In the genomic region with DNA sequence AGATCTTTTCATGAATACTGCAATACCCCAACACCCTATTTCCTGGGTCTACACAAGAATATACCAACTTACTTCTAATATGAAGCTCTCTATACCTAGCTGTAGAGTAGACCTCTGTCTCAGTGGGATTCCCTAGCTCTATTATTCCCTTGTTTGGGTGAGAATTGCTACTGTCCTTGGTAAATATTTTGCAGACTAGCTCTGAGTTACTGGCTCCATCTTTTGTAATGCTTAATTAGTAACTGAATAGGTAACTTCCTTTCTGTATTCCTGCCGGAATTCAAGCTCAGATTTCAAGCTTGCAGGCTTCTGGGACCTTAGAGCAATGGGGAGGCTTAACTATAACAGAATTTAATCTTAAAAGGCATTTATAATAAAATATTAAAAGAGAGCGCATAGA, we compare ENCODE assay signal across 8 mouse cellular contexts. TPM values are rescaled to one million over a fixed set of nuclear protein-coding genes. Genes with fewer than 3 reads are reported as not detected.
DNase-seq lines count a peak whose midpoint lies in the region; ATAC-seq and TF ChIP-seq lines count a peak whose summit lies in the region.
"Not testable (repeated sequence)": the region's sequence is repeated elsewhere in the genome, so short reads cannot be mapped to it uniquely, and the experiment has no call there.
"Had no signal": no experiment of that assay in that cellular context is flagged by ENCODE, and none has a peak within 500 bp of the region (broad histone marks: within the 10 kb centered on the region; RNA-seq: fewer than 3 reads in every experiment).

No protein-coding gene starts in this region.

- not testable (repeated sequence) for H3K27me3 ChIP-seq in ES-Bruce4 (ENCODE audit: control insufficient read depth, insufficient read depth, low read length, poor library complexity, severe bottlenecking); hindbrain, embryonic 13.5 days; kidney, embryonic 16.5 days (ENCODE audit: insufficient read depth, low read length)

- not testable (repeated sequence) for TF ChIP-seq EP300 in ES-Bruce4 (IDR thresholded peaks at IDR 0.05; ENCODE audit: insufficient read depth, low read depth, low read length)

- H3K27ac ChIP-seq in ES-Bruce4 (ENCODE audit: insufficient read depth, low read length): peak overlapping the region; percentile 99
- H3K27ac ChIP-seq in hindbrain, embryonic 13.5 days: 0 out of 2 replicates have a peak overlapping the region, but pooled peaks have one; percentile 12
- H3K27ac ChIP-seq in kidney, embryonic 16.5 days (ENCODE audit: low read length): peak overlapping the region; percentile 28; the same call in 1 of the 2 replicates

- H3K9ac ChIP-seq in ES-Bruce4 (ENCODE audit: low read depth, poor library complexity, severe bottlenecking); hindbrain, embryonic 13.5 days; kidney, embryonic 16.5 days (replicated peaks; ENCODE audit: low read length): not testable (repeated sequence)

- not testable (repeated sequence) for TF ChIP-seq POLR2A in ES-Bruce4 (IDR thresholded peaks at IDR 0.05; ENCODE audit: insufficient read depth, low read length)

- not testable (repeated sequence) for ATAC-seq in hindbrain, embryonic 13.5 days (ENCODE audit: low FRiP score); kidney, embryonic 16.5 days (ENCODE audit: low FRiP score, low TSS enrichment)

- not testable (repeated sequence) for H3K36me3 ChIP-seq in ES-Bruce4 (ENCODE audit: control insufficient read depth, insufficient read depth, low read length, poor library complexity, severe bottlenecking); hindbrain, embryonic 13.5 days; kidney, embryonic 16.5 days (ENCODE audit: insufficient read depth, low read length)

- H3K4me3 ChIP-seq in ES-Bruce4 (ENCODE audit: low read depth, low read length); hindbrain, embryonic 13.5 days; kidney, embryonic 16.5 days (ENCODE audit: low read length): not testable (repeated sequence)

- not testable (repeated sequence) for TF ChIP-seq CTCF in ES-Bruce4 (IDR thresholded peaks at IDR 0.05; ENCODE audit: low read depth, low read length)

- DNase-seq in R1 (ENCODE audit: low read depth, low spot score): peak; percentile 85
- peak; percentile 68 for DNase-seq in kidney, adult 9 months

- WGBS in hindbrain, embryonic 13.5 days: 58% methylated on average over 2 of the region's 2 CpGs
- WGBS in kidney, embryonic 16.5 days: 67% methylated on average over 2 of the region's 2 CpGs

- not testable (repeated sequence) for H3K4me2 ChIP-seq in hindbrain, embryonic 13.5 days; kidney, embryonic 16.5 days (replicated peaks; ENCODE audit: low read depth, low read length)

- H3K9me3 ChIP-seq in ES-Bruce4 (replicated peaks; ENCODE audit: control insufficient read depth, insufficient read depth, low read length, poor library complexity, severe bottlenecking); hindbrain, embryonic 13.5 days; kidney, embryonic 16.5 days (ENCODE audit: low read length): not testable (repeated sequence)

- H3K4me1 ChIP-seq in ES-Bruce4 (ENCODE audit: control insufficient read depth, insufficient read depth, low read length); kidney, embryonic 16.5 days (ENCODE audit: insufficient read depth, low read length): not testable (repeated sequence)
- peaks cover 36% of the 10 kb centered on the region for H3K4me1 ChIP-seq in hindbrain, embryonic 13.5 days (replicated peaks)

RNA-seq across cellular contexts. Expression of a gene that starts 26.1 kb away (rescaled TPM):
- 11.5 and 12.6 TPM in 2 replicates for polyA plus RNA-seq in ES-Bruce4 (2011; ENCODE audit: insufficient read depth, insufficient read length, low read depth, missing spikeins)
- 1.7 and 2.4 TPM in 2 replicates for polyA plus RNA-seq in hindbrain, embryonic 13.5 days (2015; fragmentation: Nextera tagmentation; extraction: Ambion mirVana)
- polyA plus RNA-seq in kidney, embryonic 16.5 days (2015; fragmentation: Nextera tagmentation; extraction: Ambion mirVana): 6.5 and 6.8 TPM in 2 replicates
- polyA plus RNA-seq: activated CD4-positive, CD25-positive, alpha-beta regulatory T cell, adult 4 months; CD4-positive, CD25-positive, alpha-beta regulatory T cell, adult 4 months; G1E had no signal

Comparison
In these comparisons a context has a peak if more than half of its experiments do, and no peak if none do; other contexts are left out.
1. H3K27ac ChIP-seq: peak in every context shown above with its lines; median percentile 99 in ES-Bruce4; 28 in kidney, embryonic 16.5 days; 12 in hindbrain, embryonic 13.5 days.